Mouse (Mus musculus): ENCODE data around the gene Fmnl2. TPM values are rescaled to one million over a fixed set of nuclear protein-coding genes. Genes with fewer than 3 reads are reported as not detected.

Gene Fmnl2
- total and polyA plus RNA-seq, 2 experiments = 0.94 to 4.4 TPM

DNA sequence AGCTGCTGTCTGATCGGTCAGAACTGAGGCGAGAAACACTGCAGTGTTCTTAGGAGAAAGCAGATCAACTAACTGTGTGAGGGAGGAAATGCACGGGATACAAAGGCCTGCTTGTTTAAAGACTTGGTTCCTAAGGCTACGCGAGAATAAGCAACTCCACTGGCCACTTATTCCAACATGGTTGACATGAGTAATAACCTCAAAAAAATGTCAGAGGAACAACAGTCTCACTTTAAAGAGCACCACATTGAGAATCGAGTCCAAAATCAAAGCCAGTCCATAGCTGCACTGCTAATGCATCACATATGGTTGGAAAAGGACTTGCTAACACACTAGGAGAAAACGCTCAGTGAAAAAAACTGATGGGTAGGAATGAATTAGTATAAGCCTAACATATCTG, 196.1 kb downstream of the Fmnl2 start:
- H3K4me1 ChIP-seq (ENCODE audit: control insufficient read depth, insufficient read depth, low read length) = no peaks in the 10 kb centered on the region
- DNase-seq (ENCODE audit: extremely low read depth, low read depth, low spot score) = no peak
- TF ChIP-seq CTCF (IDR thresholded peaks at IDR 0.05; ENCODE audit: low read depth, low read length) (no peak), POLR2A (IDR thresholded peaks at IDR 0.05; ENCODE audit: extremely low read depth, insufficient read depth, low read length) (no peak)
- H3K27ac ChIP-seq (replicated peaks; ENCODE audit: insufficient read depth, low read depth, low read length) = no peak overlapping the region
- H3K27me3 ChIP-seq (ENCODE audit: control insufficient read depth, insufficient read depth, low read length) = no peaks in the 10 kb centered on the region
- no peak overlapping the region for H3K9ac ChIP-seq (ENCODE audit: low read depth, low read length)
- no peaks in the 10 kb centered on the region for H3K79me2 ChIP-seq (ENCODE audit: control insufficient read depth, insufficient read depth, low read length)
- no peak overlapping the region for H3K4me3 ChIP-seq (ENCODE audit: insufficient read depth, low read depth, low read length)
- H3K36me3 ChIP-seq (ENCODE audit: control insufficient read depth, insufficient read depth, low read length) = no peaks in the 10 kb centered on the region
- WGBS = 95% methylated on average over 7 of the region's 7 CpGs

DNA sequence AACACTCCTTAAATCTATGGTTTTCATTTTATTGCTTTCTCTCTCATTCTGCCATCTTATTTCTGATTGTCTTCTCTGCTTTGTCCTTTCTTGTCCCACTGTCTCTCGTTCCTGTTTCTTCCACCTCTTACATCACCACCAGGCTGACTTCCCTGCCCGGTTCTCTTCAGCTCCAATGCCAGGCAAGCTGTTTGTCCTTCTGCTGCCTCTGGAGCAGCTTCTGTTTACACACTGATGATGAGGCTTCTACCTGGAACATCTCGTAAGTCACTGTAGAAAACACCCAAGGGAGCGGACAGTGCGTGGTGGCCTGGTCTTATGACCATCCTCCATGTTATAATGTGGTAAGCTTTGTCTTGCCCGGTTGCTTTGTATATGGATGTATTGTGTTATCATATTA, 198.9 kb downstream of the Fmnl2 start:
- H3K27me3 ChIP-seq (ENCODE audit: control insufficient read depth, insufficient read depth, low read length) = no peaks in the 10 kb centered on the region
- H3K4me1 ChIP-seq (ENCODE audit: control insufficient read depth, insufficient read depth, low read length) = no peaks in the 10 kb centered on the region
- H3K27ac ChIP-seq (replicated peaks; ENCODE audit: insufficient read depth, low read depth, low read length) = no peak overlapping the region
- 78% methylated on average over 6 of the region's 6 CpGs for WGBS
- no peak for TF ChIP-seq POLR2A (IDR thresholded peaks at IDR 0.05; ENCODE audit: extremely low read depth, insufficient read depth, low read length)
- no peak for TF ChIP-seq CTCF (IDR thresholded peaks at IDR 0.05; ENCODE audit: low read depth, low read length)
- H3K79me2 ChIP-seq (ENCODE audit: control insufficient read depth, insufficient read depth, low read length) = no peaks in the 10 kb centered on the region
- no peak overlapping the region for H3K9ac ChIP-seq (ENCODE audit: low read depth, low read length)
- no peaks in the 10 kb centered on the region for H3K36me3 ChIP-seq (ENCODE audit: control insufficient read depth, insufficient read depth, low read length)
- no peak overlapping the region for H3K4me3 ChIP-seq (ENCODE audit: insufficient read depth, low read depth, low read length)
- DNase-seq (ENCODE audit: extremely low read depth, low read depth, low spot score) = no peak

DNA sequence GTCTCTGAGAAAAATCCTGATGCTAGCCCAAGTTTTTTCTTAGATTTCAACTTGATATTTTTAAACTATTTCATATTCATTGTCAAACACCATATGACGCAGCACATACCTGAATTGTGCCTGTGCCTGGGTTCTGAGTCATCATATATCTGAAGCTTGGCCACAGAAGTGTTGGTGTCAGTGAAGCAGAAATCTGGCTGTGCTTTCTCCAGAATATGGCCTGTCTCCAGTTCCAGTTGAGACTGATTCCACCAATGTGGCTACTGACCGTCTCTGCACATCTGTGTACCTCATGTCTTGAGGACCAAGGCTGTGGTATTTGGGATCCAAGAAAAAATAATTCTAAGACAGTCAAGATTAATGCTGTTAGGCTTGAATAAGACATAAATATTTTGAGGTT, 199.6 kb downstream of the Fmnl2 start:
- no peak for TF ChIP-seq POLR2A (IDR thresholded peaks at IDR 0.05; ENCODE audit: extremely low read depth, insufficient read depth, low read length)
- TF ChIP-seq CTCF (IDR thresholded peaks at IDR 0.05; ENCODE audit: low read depth, low read length) = no peak
- no peak overlapping the region for H3K4me3 ChIP-seq (ENCODE audit: insufficient read depth, low read depth, low read length)
- H3K9ac ChIP-seq (ENCODE audit: low read depth, low read length) = no peak overlapping the region
- no peaks in the 10 kb centered on the region for H3K36me3 ChIP-seq (ENCODE audit: control insufficient read depth, insufficient read depth, low read length)
- H3K79me2 ChIP-seq (ENCODE audit: control insufficient read depth, insufficient read depth, low read length) = no peaks in the 10 kb centered on the region
- no peaks in the 10 kb centered on the region for H3K4me1 ChIP-seq (ENCODE audit: control insufficient read depth, insufficient read depth, low read length)
- no peak overlapping the region for H3K27ac ChIP-seq (replicated peaks; ENCODE audit: insufficient read depth, low read depth, low read length)
- no peak for DNase-seq (ENCODE audit: extremely low read depth, low read depth, low spot score)
- 93% methylated on average over 2 of the region's 2 CpGs for WGBS
- no peaks in the 10 kb centered on the region for H3K27me3 ChIP-seq (ENCODE audit: control insufficient read depth, insufficient read depth, low read length)

DNA sequence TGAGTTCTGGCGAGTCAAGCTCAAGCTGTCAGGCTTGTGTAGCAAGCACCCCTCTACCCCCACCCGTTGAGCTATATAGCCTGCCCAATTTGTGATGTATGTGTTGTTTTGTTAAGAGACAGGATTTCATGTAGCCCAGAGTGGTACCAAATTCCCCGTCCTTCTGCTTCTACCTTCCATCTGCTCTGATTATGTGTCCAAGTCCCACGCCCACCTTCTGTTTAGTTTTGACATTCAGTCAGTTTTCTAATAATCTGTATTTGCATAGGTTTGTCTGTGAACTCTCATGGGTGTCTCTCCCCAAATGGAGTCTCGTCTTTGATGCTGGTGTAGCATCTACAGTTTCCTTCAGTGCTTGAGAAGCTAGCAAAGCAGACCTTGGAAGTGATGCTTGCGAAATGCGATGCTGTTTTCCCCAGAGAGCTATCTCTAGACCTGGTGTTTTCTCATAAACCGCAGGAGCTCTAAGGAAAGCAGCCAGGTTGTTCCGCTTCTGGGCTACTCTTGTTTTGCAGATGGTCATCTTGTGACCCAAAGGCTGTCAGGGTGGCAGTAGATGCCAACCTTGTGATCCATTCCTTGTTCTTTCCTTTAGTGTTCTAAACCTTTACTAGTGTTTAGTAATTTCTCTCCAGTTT, 203.8 kb downstream of the Fmnl2 start:
- no peak overlapping the region for H3K4me3 ChIP-seq (ENCODE audit: insufficient read depth, low read depth, low read length)
- H3K79me2 ChIP-seq (ENCODE audit: control insufficient read depth, insufficient read depth, low read length) = no peaks in the 10 kb centered on the region
- TF ChIP-seq POLR2A (IDR thresholded peaks at IDR 0.05; ENCODE audit: extremely low read depth, insufficient read depth, low read length) (no peak), CTCF (IDR thresholded peaks at IDR 0.05; ENCODE audit: low read depth, low read length) (no peak)
- no peaks in the 10 kb centered on the region for H3K36me3 ChIP-seq (ENCODE audit: control insufficient read depth, insufficient read depth, low read length)
- 0 out of 2 replicates have a peak, but pooled peaks cover 2% of the 10 kb centered on the region for H3K4me1 ChIP-seq (ENCODE audit: control insufficient read depth, insufficient read depth, low read length)
- WGBS = 94% methylated on average over 9 of the region's 9 CpGs
- no peaks in the 10 kb centered on the region for H3K27me3 ChIP-seq (ENCODE audit: control insufficient read depth, insufficient read depth, low read length)
- no peak overlapping the region for H3K9ac ChIP-seq (ENCODE audit: low read depth, low read length)
- H3K27ac ChIP-seq (replicated peaks; ENCODE audit: insufficient read depth, low read depth, low read length) = no peak overlapping the region
- no peak for DNase-seq (ENCODE audit: extremely low read depth, low read depth, low spot score)

DNA sequence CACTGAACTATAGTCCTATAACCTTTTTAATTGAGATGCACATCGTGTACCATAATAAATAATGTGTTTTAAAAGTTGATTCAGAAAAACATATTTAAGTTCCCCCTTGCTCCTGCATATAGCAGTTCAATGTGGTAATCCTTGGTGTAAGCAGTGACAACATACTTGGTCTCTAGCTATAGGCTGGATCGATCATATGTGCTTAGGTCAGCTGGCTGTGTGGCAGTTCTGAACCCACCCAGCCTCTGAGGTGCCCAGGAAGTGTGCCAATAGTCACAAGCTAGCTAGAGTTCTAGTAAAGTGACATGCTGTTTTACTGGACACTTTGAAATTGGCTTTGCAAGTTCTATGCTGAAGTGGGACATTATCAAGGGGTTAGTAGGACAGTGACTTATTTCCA, 209.3 kb downstream of the Fmnl2 start:
- Histone ChIP-seq H3K79me2 (ENCODE audit: control insufficient read depth, insufficient read depth, low read length) (no peaks in the 10 kb centered on the region), H3K27ac (replicated peaks; ENCODE audit: insufficient read depth, low read depth, low read length) (no peak overlapping the region), H3K4me3 (ENCODE audit: insufficient read depth, low read depth, low read length) (no peak overlapping the region), H3K9ac (ENCODE audit: low read depth, low read length) (no peak overlapping the region), H3K27me3 (ENCODE audit: control insufficient read depth, insufficient read depth, low read length) (no peaks in the 10 kb centered on the region), H3K36me3 (ENCODE audit: control insufficient read depth, insufficient read depth, low read length) (no peaks in the 10 kb centered on the region), H3K4me1 (ENCODE audit: control insufficient read depth, insufficient read depth, low read length) (0 out of 2 replicates have a peak, but pooled peaks cover 2% of the 10 kb centered on the region)
- WGBS = 93% methylated on average over 2 of the region's 2 CpGs
- no peak for TF ChIP-seq CTCF (IDR thresholded peaks at IDR 0.05; ENCODE audit: low read depth, low read length)
- TF ChIP-seq POLR2A (IDR thresholded peaks at IDR 0.05; ENCODE audit: extremely low read depth, insufficient read depth, low read length) = no peak
- DNase-seq (ENCODE audit: extremely low read depth, low read depth, low spot score) = no peak

DNA sequence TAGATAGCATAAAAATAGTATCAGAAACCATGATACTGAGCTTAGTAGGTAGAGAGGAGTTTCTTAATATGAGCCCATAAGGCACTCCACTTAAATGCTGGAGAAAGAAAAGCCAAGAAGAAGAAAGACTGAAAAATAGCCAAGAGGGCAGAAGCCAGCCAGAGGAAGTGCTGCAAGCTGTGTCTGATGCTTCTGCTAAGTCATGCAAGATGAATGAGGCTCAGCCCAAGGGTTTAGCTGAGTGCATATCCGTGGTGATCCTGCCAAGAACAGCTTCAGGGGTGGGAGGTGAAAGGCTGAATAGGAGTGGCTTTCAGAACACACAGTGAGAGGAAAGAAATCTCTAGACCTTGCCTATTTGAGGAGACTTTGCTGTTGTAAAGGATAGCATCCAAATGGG, 212.9 kb downstream of the Fmnl2 start:
- Histone ChIP-seq H3K79me2 (ENCODE audit: control insufficient read depth, insufficient read depth, low read length) (no peaks in the 10 kb centered on the region), H3K4me1 (ENCODE audit: control insufficient read depth, insufficient read depth, low read length) (no peaks in the 10 kb centered on the region), H3K27ac (replicated peaks; ENCODE audit: insufficient read depth, low read depth, low read length) (no peak overlapping the region), H3K27me3 (ENCODE audit: control insufficient read depth, insufficient read depth, low read length) (no peaks in the 10 kb centered on the region), H3K4me3 (ENCODE audit: insufficient read depth, low read depth, low read length) (no peak overlapping the region), H3K9ac (ENCODE audit: low read depth, low read length) (no peak overlapping the region), H3K36me3 (ENCODE audit: control insufficient read depth, insufficient read depth, low read length) (no peaks in the 10 kb centered on the region)
- peak; percentile 41 for DNase-seq (ENCODE audit: extremely low read depth, low read depth, low spot score)
- TF ChIP-seq POLR2A (IDR thresholded peaks at IDR 0.05; ENCODE audit: extremely low read depth, insufficient read depth, low read length) (no peak), CTCF (IDR thresholded peaks at IDR 0.05; ENCODE audit: low read depth, low read length) (no peak)
- WGBS = 16% methylated on average over 1 of the region's 1 CpGs

Measured in liver, adult 2 months (tissue).